Mouse (Mus musculus): ENCODE results near the gene Naa38. TPM values are rescaled to one million over a fixed set of nuclear protein-coding genes. Genes with fewer than 3 reads are reported as not detected.

Naa38 gene
- polyA plus RNA-seq, 1 experiment from 2014 or later = 142 TPM

DNA sequence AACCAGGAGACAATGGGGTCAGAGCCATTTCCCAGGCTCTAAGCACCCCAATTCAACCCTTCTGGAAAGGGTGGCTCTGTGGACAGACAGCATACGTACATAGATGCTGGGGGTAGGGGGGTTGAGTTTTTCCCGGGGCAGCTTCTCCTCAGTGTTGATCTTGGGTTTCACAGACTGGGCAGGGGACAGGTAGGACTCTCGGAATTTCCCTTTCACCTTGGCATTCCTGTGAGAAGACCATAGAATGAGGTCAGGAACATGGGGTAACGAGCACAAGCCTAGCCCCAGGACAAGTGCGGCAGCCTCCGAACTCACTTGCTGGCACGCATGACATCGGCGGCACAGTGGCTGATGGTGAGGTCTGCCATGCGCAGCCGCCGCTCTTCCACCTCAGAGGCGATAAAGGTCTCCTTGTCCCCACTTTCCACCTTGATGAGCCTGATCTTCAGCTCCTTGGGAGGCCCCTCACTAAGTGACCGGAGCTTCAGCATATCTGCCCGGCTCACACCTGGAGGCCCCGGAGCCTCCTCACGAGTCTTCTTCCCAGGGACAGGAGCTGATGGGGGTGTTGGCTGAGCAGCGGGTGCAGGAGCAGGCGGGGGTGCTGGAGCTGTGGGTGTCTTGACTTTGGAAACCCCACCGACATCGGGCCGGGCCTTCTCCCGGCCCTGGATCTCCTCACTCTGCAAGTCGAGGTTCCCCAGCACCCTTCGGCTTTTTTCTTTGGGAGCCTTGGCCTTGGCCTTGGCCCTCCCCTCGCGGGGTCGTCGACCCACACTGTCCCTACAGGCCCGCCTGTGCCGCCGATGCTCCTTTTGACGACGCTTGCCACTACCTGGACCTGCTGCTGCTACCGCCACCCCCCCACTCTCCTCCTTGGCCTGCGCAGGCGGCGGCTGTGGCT lies 8.7 kb downstream of the Naa38 start:
- no peak for DNase-seq (ENCODE audit: low spot score)
- no peak overlapping the region for H3K27ac ChIP-seq (ENCODE audit: low read depth, low read length)
- WGBS = 89% methylated on average over 38 of the region's 38 CpGs

DNA sequence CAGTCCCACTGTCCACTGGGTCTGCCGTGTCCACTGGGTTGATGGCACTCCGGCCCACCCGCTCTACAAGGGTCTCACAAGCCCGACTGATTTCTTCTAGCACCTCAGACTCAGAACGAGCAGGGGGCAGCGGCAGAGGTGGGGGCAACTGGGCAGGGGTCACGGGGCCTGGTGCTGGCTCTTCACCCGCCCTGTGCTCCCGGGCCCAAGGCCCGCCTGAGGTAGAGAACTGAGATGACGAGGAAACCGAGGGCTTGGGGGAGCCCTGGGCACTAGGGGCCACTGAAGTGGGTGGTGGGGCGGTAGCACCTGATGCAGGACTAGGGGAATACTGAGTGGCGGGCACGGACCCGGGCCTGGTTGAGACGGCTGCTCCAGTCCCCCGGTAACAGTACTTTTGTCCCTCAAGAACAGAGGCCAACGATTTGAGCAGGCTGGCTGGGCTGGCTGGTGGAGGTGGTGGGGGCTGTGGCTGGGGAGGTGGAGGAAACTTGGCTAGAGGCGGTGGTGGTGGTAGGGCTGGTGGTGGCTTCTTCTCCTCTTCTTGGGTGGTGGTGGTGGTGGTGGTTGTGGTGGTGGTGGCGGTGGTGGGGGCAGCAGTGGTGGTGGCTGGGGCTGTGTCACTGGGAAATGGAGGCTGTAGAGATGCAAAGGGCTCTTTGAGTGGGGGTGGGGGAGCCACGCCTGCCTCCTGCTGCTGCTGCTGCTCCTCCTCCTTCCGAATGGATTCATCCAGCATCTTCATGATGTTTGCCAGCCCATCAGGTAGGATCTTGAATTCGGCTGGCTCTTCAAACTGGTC lies 9.5 kb downstream of the Naa38 start:
- H3K4me3 ChIP-seq (ENCODE audit: low read depth, low read length) = no peak overlapping the region
- 0 out of 2 replicates have a peak, but pooled peaks cover 4% of the 10 kb centered on the region for H3K27me3 ChIP-seq (replicated peaks; ENCODE audit: control insufficient read depth, insufficient read depth, low read length)
- H3K4me1 ChIP-seq (ENCODE audit: control insufficient read depth, insufficient read depth, low read length) = peaks cover 6% of the 10 kb centered on the region; the same call in 1 of the 2 replicates
- H3K36me3 ChIP-seq (ENCODE audit: control insufficient read depth, insufficient read depth, low read length) = peaks cover 84% of the 10 kb centered on the region
- DNase-seq (ENCODE audit: low spot score) (no peak), ATAC-seq (no peak)
- no peak overlapping the region for H3K4me2 ChIP-seq (ENCODE audit: low read length)
- no peak overlapping the region for H3K27ac ChIP-seq (ENCODE audit: low read depth, low read length)
- WGBS = 91% methylated on average over 21 of the region's 24 CpGs
- H3K9me3 ChIP-seq (replicated peaks; ENCODE audit: control insufficient read depth, low read length) = no peaks in the 10 kb centered on the region
- no peak overlapping the region for H3K9ac ChIP-seq (ENCODE audit: low read length)

More for the DNA sequence above, 8.7 kb downstream of the Naa38 start:
- peaks cover 92% of the 10 kb centered on the region for H3K36me3 ChIP-seq (ENCODE audit: control insufficient read depth, insufficient read depth, low read length)
- H3K4me3 ChIP-seq (ENCODE audit: low read depth, low read length) = no peak overlapping the region
- H3K9ac ChIP-seq (ENCODE audit: low read length) = no peak overlapping the region
- H3K27me3 ChIP-seq (replicated peaks; ENCODE audit: control insufficient read depth, insufficient read depth, low read length) = 0 out of 2 replicates have a peak, but pooled peaks cover 4% of the 10 kb centered on the region
- no peaks in the 10 kb centered on the region for H3K9me3 ChIP-seq (replicated peaks; ENCODE audit: control insufficient read depth, low read length)
- peaks cover 6% of the 10 kb centered on the region; the same call in 1 of the 2 replicates for H3K4me1 ChIP-seq (ENCODE audit: control insufficient read depth, insufficient read depth, low read length)
- ATAC-seq = no peak
- H3K4me2 ChIP-seq (ENCODE audit: low read length) = no peak overlapping the region

DNA sequence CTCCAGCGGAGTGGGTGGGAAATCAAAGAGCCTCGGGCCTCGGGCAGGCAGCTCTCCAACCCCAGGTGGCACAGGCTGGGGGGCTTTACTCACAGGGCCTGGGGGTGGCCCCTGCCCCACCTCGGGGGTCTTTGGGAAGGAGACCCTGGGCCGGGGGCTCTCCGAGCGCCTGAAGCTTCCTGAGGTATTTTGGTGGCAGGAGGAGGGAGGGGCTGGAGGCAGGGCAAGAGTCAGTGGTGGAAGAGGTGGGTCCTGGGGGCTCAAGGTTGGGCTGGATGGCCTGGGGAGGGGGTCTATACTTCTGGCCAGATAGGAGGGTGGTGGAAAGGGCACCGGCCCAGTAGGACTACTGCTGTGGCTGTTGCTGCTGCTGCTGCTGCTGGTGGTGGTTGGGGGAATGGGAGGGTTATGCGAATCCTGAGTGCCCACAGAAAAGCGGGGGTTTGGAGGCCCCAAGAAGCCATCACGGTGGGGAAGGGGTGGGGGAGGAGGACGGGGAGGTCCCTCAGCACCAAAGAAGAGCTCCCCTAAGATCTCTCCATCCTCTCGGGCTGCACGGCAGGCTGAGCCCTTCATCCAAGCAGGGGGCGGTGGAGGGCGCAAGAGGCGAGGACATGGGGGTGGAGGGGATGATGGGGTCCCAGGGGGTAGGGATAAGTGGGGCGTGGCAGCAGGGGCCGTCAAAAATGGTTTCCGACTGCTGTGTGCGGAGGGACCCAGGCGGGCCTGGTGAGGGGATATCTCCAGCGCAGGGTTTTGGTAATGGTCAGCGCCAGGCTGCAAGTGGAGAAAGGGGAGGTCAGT lies 10.3 kb downstream of the Naa38 start:
- WGBS = 93% methylated on average over 23 of the region's 24 CpGs
- ATAC-seq = no peak
- Histone ChIP-seq H3K9me3 (replicated peaks; ENCODE audit: control insufficient read depth, low read length) (no peaks in the 10 kb centered on the region), H3K36me3 (ENCODE audit: control insufficient read depth, insufficient read depth, low read length) (peaks cover 76% of the 10 kb centered on the region), H3K4me3 (ENCODE audit: low read depth, low read length) (no peak overlapping the region), H3K4me1 (ENCODE audit: control insufficient read depth, insufficient read depth, low read length) (peaks cover 6% of the 10 kb centered on the region; the same call in 1 of the 2 replicates), H3K27ac (ENCODE audit: low read depth, low read length) (no peak overlapping the region), H3K4me2 (ENCODE audit: low read length) (no peak overlapping the region), H3K27me3 (replicated peaks; ENCODE audit: control insufficient read depth, insufficient read depth, low read length) (0 out of 2 replicates have a peak, but pooled peaks cover 1% of the 10 kb centered on the region), H3K9ac (ENCODE audit: low read length) (no peak overlapping the region)
- no peak for DNase-seq (ENCODE audit: low spot score)

DNA sequence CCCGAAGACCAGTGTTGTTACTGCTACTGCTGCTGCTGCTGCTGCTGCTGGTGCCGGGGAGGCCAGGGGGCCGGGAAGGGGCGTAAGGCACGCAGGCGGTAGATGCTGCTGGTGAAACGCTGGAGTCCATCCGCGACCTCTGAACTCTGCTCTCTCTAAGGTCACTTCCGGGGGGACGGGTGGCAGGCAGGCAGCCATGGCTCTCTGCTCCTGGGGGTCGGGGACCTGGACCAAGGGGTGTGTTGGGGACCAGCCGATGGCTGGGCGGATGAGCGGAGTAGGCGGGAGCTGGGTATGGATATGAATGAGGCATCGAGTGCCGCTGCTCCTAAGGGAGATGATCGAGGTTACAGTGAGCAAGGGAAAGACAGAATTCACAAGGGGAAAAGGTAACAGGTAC lies 11.0 kb downstream of the Naa38 start:
- WGBS = 93% methylated on average over 19 of the region's 19 CpGs

DNA sequence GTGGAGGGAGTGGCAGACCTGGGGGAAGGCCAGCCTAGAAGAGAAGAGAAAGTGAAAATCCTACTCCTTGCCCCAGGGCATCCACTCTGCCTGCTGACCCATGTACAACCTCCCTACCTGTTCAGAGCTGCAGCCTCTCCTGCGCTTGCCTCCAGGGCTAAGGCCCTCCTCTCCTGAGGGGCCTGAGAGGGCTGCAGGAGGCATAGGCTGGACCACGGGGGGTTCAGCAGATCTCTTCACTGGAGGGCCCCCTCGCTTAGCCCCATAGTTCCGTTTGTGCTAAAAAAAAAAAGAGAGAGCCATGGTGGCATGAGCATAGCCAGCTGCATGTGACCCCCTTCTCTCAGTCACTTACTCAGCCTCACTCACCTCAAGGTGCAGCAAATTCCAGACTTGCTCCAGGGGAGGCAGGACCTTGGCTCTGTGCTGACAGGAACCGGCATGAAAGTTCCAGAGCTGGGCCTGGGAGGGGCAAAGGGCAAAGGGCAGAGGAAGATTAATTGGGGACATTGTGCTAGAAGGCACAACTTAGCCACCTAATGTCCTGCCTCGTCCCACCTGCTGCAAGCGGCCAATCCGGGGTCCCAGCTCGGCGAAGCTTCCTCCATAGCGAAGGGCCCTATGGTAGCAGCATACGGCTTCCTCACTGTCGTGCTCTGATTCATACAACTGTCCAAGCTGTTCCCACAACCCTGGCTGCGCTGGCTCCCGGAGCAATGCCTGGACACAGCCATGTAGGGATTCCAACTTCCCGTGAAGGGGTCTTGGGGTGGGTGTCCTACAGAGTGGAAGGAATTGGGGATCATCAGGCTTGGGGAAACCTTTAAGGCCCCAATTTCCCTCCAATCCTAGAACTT lies 11.8 kb downstream of the Naa38 start:
- ATAC-seq (no peak), DNase-seq (ENCODE audit: low spot score) (no peak)
- WGBS = 87% methylated on average over 16 of the region's 16 CpGs
- H3K9me3 ChIP-seq (replicated peaks; ENCODE audit: control insufficient read depth, low read length) = no peaks in the 10 kb centered on the region
- peaks cover 9% of the 10 kb centered on the region for H3K4me1 ChIP-seq (ENCODE audit: control insufficient read depth, insufficient read depth, low read length)
- H3K36me3 ChIP-seq (ENCODE audit: control insufficient read depth, insufficient read depth, low read length) = peaks cover 66% of the 10 kb centered on the region
- no peak overlapping the region for H3K4me3 ChIP-seq (ENCODE audit: low read depth, low read length)
- no peak overlapping the region for H3K27ac ChIP-seq (ENCODE audit: low read depth, low read length)
- no peak overlapping the region for H3K4me2 ChIP-seq (ENCODE audit: low read length)
- H3K9ac ChIP-seq (ENCODE audit: low read length) = no peak overlapping the region
- H3K27me3 ChIP-seq (replicated peaks; ENCODE audit: control insufficient read depth, insufficient read depth, low read length) = no peaks in the 10 kb centered on the region

More for the DNA sequence above, 11.0 kb downstream of the Naa38 start:
- DNase-seq (ENCODE audit: low spot score) (no peak), ATAC-seq (no peak)
- H3K9me3 ChIP-seq (replicated peaks; ENCODE audit: control insufficient read depth, low read length) = no peaks in the 10 kb centered on the region
- H3K4me1 ChIP-seq (ENCODE audit: control insufficient read depth, insufficient read depth, low read length) = peaks cover 6% of the 10 kb centered on the region; the same call in 1 of the 2 replicates
- H3K9ac ChIP-seq (ENCODE audit: low read length) = no peak overlapping the region
- H3K27ac ChIP-seq (ENCODE audit: low read depth, low read length) = no peak overlapping the region
- H3K27me3 ChIP-seq (replicated peaks; ENCODE audit: control insufficient read depth, insufficient read depth, low read length) = no peaks in the 10 kb centered on the region
- H3K4me2 ChIP-seq (ENCODE audit: low read length) = no peak overlapping the region
- no peak overlapping the region for H3K4me3 ChIP-seq (ENCODE audit: low read depth, low read length)
- H3K36me3 ChIP-seq (ENCODE audit: control insufficient read depth, insufficient read depth, low read length) = peaks cover 70% of the 10 kb centered on the region

DNA sequence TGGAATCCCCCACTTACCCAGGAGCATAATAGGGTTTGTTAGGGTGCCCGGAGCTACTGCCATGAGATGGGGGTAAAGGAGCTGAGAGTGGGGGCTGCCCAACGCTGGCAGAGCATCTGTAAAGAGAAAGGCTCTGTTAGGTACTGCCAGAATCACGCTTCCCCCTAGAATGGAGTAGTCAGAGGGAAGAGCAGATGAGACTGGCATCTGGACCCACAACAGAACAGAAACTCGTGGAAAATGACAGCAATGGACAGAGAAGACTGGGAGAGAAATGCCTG lies 12.4 kb downstream of the Naa38 start:
- DNase-seq (ENCODE audit: low spot score) = no peak
- peak overlapping the region; percentile 99 for H3K4me2 ChIP-seq (ENCODE audit: low read length)
- H3K36me3 ChIP-seq (ENCODE audit: control insufficient read depth, insufficient read depth, low read length) = peaks cover 66% of the 10 kb centered on the region
- H3K4me3 ChIP-seq (ENCODE audit: low read depth, low read length) = no peak overlapping the region
- H3K27me3 ChIP-seq (replicated peaks; ENCODE audit: control insufficient read depth, insufficient read depth, low read length) = no peaks in the 10 kb centered on the region
- H3K9ac ChIP-seq (ENCODE audit: low read length) = no peak overlapping the region
- no peak overlapping the region for H3K27ac ChIP-seq (ENCODE audit: low read depth, low read length)
- H3K4me1 ChIP-seq (ENCODE audit: control insufficient read depth, insufficient read depth, low read length) = peaks cover 15% of the 10 kb centered on the region
- no peaks in the 10 kb centered on the region for H3K9me3 ChIP-seq (replicated peaks; ENCODE audit: control insufficient read depth, low read length)
- no peak for ATAC-seq
- 89% methylated on average over 4 of the region's 4 CpGs for WGBS

DNA sequence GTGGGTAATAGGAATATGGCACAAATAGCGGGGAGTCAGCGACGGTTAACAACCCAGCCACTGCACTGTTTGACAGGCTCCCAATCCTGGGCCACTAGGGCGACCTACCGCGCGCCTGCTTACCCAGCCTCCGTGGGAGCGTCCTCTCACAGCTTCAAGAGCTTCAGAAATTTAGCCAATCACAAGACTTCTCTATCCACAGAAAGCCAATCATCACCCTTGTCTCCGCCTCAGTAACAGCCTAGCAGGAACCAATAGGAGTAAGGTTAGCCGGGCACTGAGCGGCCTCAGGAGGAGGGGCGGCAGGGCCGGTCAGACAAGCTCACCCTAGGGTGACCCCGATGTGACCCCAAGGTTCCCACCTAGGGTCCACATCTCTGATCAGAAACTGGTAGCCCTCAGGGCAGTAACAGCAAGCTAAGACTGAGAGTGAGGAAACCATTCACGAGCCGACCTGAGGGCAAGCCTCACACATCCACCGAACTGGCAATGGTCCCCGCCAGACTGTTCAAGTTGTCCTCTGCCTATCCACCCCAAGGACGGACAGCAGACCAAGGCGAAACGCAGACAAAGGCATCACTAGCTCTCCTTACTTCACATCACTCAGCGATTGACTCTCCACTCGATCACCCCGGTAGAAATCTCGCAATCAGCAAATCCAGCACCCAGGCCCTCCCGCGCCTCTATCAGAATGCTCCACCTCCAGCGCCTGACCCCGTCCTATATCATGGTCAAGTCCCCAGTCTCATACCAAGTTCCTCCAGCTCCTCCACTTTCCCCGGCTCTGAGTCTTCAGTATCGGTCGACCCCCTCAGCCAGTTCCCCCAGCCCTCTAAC lies 13.5 kb downstream of the Naa38 start:
- peak overlapping the region; percentile 77 for H3K4me3 ChIP-seq (ENCODE audit: low read depth, low read length)
- no peaks in the 10 kb centered on the region for H3K9me3 ChIP-seq (replicated peaks; ENCODE audit: control insufficient read depth, low read length)
- H3K27ac ChIP-seq (ENCODE audit: low read depth, low read length) = peak overlapping the region; percentile 99
- WGBS = under 1% methylated on average over 33 of the region's 33 CpGs
- peak overlapping the region; percentile 92 for H3K9ac ChIP-seq (ENCODE audit: low read length)
- H3K27me3 ChIP-seq (replicated peaks; ENCODE audit: control insufficient read depth, insufficient read depth, low read length) = no peaks in the 10 kb centered on the region
- peaks cover 63% of the 10 kb centered on the region for H3K36me3 ChIP-seq (ENCODE audit: control insufficient read depth, insufficient read depth, low read length)
- ATAC-seq (peak; percentile 71), DNase-seq (ENCODE audit: low spot score) (peak; percentile 96)
- H3K4me2 ChIP-seq (ENCODE audit: low read length) = peak overlapping the region; percentile 99
- peaks cover 26% of the 10 kb centered on the region for H3K4me1 ChIP-seq (ENCODE audit: control insufficient read depth, insufficient read depth, low read length)

All from forebrain, embryonic 14.5 days (tissue).